Mouse (Mus musculus): Measurements from ENCODE around the gene Map3k1. TPM values are rescaled to one million over a fixed set of nuclear protein-coding genes. Genes with fewer than 3 reads are reported as not detected.

Gene Map3k1
- total and polyA plus RNA-seq, 2 experiments from 2014 or later, result 9.7 TPM

- Histone ChIP-seq H3K27me3 (ENCODE audit: control insufficient read depth, insufficient read depth, low read length) (no peaks in the 10 kb centered on the region), H3K27ac (ENCODE audit: low read depth) (peak overlapping the region; percentile 37), H3K36me3 (replicated peaks; ENCODE audit: control insufficient read depth, insufficient read depth, low read length) (no peaks in the 10 kb centered on the region), H3K4me3 (ENCODE audit: low read depth, low read length) (peak overlapping the region; percentile 26), H3K9me3 (replicated peaks; ENCODE audit: control insufficient read depth, low read length) (no peaks in the 10 kb centered on the region), H3K9ac (replicated peaks; ENCODE audit: low read depth, low read length) (no peak overlapping the region), H3K4me1 (ENCODE audit: control insufficient read depth, insufficient read depth) (peaks cover 41% of the 10 kb centered on the region), H3K4me2 (ENCODE audit: low read depth, low read length) (peak overlapping the region; percentile 48)
- no peak for DNase-seq (ENCODE audit: low spot score)
- ATAC-seq (ENCODE audit: insufficient read depth, low read depth), result peak; percentile 7; the same call in 1 of the 2 replicates
- 43% methylated on average over 9 of the region's 9 CpGs for WGBS
- TF ChIP-seq EP300 (IDR thresholded peaks at IDR 0.05; ENCODE audit: low read depth) (no peak), CTCF (IDR thresholded peaks at IDR 0.05; ENCODE audit: low read depth) (no peak)
Observed at GRCm38 (mm10) chr13:111788882-111789281, 19.9 kb downstream of the Map3k1 start.

GRCm38 (mm10) chr13:111787857-111788619 is 20.8 kb downstream of the Map3k1 start:
- Histone ChIP-seq H3K9ac (replicated peaks; ENCODE audit: low read depth, low read length) (no peak overlapping the region), H3K4me3 (ENCODE audit: low read depth, low read length) (peak overlapping the region; percentile 26)
- 18% methylated on average over 18 of the region's 18 CpGs for WGBS

GRCm38 (mm10) chr13:111786584-111786983 is 22.2 kb downstream of the Map3k1 start:
- Histone ChIP-seq H3K4me1 (ENCODE audit: control insufficient read depth, insufficient read depth) (peaks cover 29% of the 10 kb centered on the region), H3K27ac (ENCODE audit: low read depth) (no peak overlapping the region), H3K4me3 (ENCODE audit: low read depth, low read length) (no peak overlapping the region), H3K9ac (replicated peaks; ENCODE audit: low read depth, low read length) (no peak overlapping the region), H3K9me3 (replicated peaks; ENCODE audit: control insufficient read depth, low read length) (no peaks in the 10 kb centered on the region), H3K27me3 (ENCODE audit: control insufficient read depth, insufficient read depth, low read length) (no peaks in the 10 kb centered on the region), H3K36me3 (replicated peaks; ENCODE audit: control insufficient read depth, insufficient read depth, low read length) (peaks cover 8% of the 10 kb centered on the region), H3K4me2 (ENCODE audit: low read depth, low read length) (no peak overlapping the region)
- TF ChIP-seq EP300 (IDR thresholded peaks at IDR 0.05; ENCODE audit: low read depth), result no peak
- TF ChIP-seq CTCF (IDR thresholded peaks at IDR 0.05; ENCODE audit: low read depth), result no peak
- 95% methylated on average over 7 of the region's 7 CpGs for whole genome bisulfite sequencing
- ATAC-seq (ENCODE audit: insufficient read depth, low read depth) (no peak), DNase-seq (ENCODE audit: low spot score) (no peak)

More at GRCm38 (mm10) chr13:111787857-111788619, 20.8 kb downstream of the Map3k1 start:
- Histone ChIP-seq H3K9me3 (replicated peaks; ENCODE audit: control insufficient read depth, low read length) (no peaks in the 10 kb centered on the region), H3K27ac (ENCODE audit: low read depth) (peak overlapping the region; percentile 37), H3K4me2 (ENCODE audit: low read depth, low read length) (peak overlapping the region; percentile 48), H3K27me3 (ENCODE audit: control insufficient read depth, insufficient read depth, low read length) (no peaks in the 10 kb centered on the region), H3K4me1 (ENCODE audit: control insufficient read depth, insufficient read depth) (peaks cover 43% of the 10 kb centered on the region), H3K36me3 (replicated peaks; ENCODE audit: control insufficient read depth, insufficient read depth, low read length) (no peaks in the 10 kb centered on the region)
- ATAC-seq (ENCODE audit: insufficient read depth, low read depth) (peak; percentile 73), DNase-seq (ENCODE audit: low spot score) (peak; percentile 91)
- TF ChIP-seq EP300 (IDR thresholded peaks at IDR 0.05; ENCODE audit: low read depth) (no peak), CTCF (IDR thresholded peaks at IDR 0.05; ENCODE audit: low read depth) (peak; percentile 73)

- Histone ChIP-seq H3K36me3 (replicated peaks; ENCODE audit: control insufficient read depth, insufficient read depth, low read length) (peaks cover 8% of the 10 kb centered on the region), H3K9ac (replicated peaks; ENCODE audit: low read depth, low read length) (no peak overlapping the region), H3K9me3 (replicated peaks; ENCODE audit: control insufficient read depth, low read length) (no peaks in the 10 kb centered on the region), H3K4me2 (ENCODE audit: low read depth, low read length) (no peak overlapping the region), H3K4me1 (ENCODE audit: control insufficient read depth, insufficient read depth) (peaks cover 24% of the 10 kb centered on the region), H3K4me3 (ENCODE audit: low read depth, low read length) (no peak overlapping the region), H3K27me3 (ENCODE audit: control insufficient read depth, insufficient read depth, low read length) (no peaks in the 10 kb centered on the region), H3K27ac (ENCODE audit: low read depth) (no peak overlapping the region)
- ATAC-seq (ENCODE audit: insufficient read depth, low read depth) (no peak), DNase-seq (ENCODE audit: low spot score) (no peak)
- TF ChIP-seq EP300 (IDR thresholded peaks at IDR 0.05; ENCODE audit: low read depth) (no peak), CTCF (IDR thresholded peaks at IDR 0.05; ENCODE audit: low read depth) (no peak)
- 42% methylated on average over 8 of the region's 8 CpGs for WGBS
Observed at GRCm38 (mm10) chr13:111783451-111783850, 25.3 kb downstream of the Map3k1 start.

GRCm38 (mm10) chr13:111779471-111779870 is 29.3 kb downstream of the Map3k1 start:
- TF ChIP-seq CTCF (IDR thresholded peaks at IDR 0.05; ENCODE audit: low read depth) (no peak), EP300 (IDR thresholded peaks at IDR 0.05; ENCODE audit: low read depth) (no peak)
- no peak overlapping the region for H3K4me3 ChIP-seq (ENCODE audit: low read depth, low read length)
- H3K9ac ChIP-seq (replicated peaks; ENCODE audit: low read depth, low read length), result no peak overlapping the region
- peaks cover 35% of the 10 kb centered on the region for H3K4me1 ChIP-seq (ENCODE audit: control insufficient read depth, insufficient read depth)
- WGBS, result 47% methylated on average over 5 of the region's 5 CpGs
- H3K27me3 ChIP-seq (ENCODE audit: control insufficient read depth, insufficient read depth, low read length), result no peaks in the 10 kb centered on the region
- ATAC-seq (ENCODE audit: insufficient read depth, low read depth), result no peak
- DNase-seq (ENCODE audit: low spot score), result no peak
- no peaks in the 10 kb centered on the region for H3K9me3 ChIP-seq (replicated peaks; ENCODE audit: control insufficient read depth, low read length)
- peaks cover 29% of the 10 kb centered on the region for H3K36me3 ChIP-seq (replicated peaks; ENCODE audit: control insufficient read depth, insufficient read depth, low read length)
- H3K4me2 ChIP-seq (ENCODE audit: low read depth, low read length), result no peak overlapping the region
- H3K27ac ChIP-seq (ENCODE audit: low read depth), result no peak overlapping the region

Data from heart, postnatal 0 days (tissue).